Mouse (Mus musculus): ENCODE measurements around the gene Npy. TPM values are rescaled to one million over a fixed set of nuclear protein-coding genes. Genes with fewer than 3 reads are reported as not detected.

Npy gene
- polyA plus RNA-seq, 1 experiment from 2014 or later = 306 TPM

- Histone ChIP-seq H3K27ac (no peak overlapping the region), H3K9ac (no peak overlapping the region), H3K9me3 (ENCODE audit: control insufficient read depth, low read length) (no peaks in the 10 kb centered on the region), H3K36me3 (replicated peaks; ENCODE audit: control insufficient read depth, insufficient read depth) (no peaks in the 10 kb centered on the region), H3K4me1 (replicated peaks; ENCODE audit: control insufficient read depth, insufficient read depth, low read length) (peaks cover 9% of the 10 kb centered on the region; the same call in 1 of the 2 replicates), H3K27me3 (ENCODE audit: control insufficient read depth, insufficient read depth, low read length) (no peaks in the 10 kb centered on the region), H3K4me2 (replicated peaks) (no peak overlapping the region), H3K4me3 (replicated peaks; ENCODE audit: low read length) (no peak overlapping the region)
- 92% methylated on average over 6 of the region's 6 CpGs for WGBS
- ATAC-seq (ENCODE audit: low FRiP score) (no peak), DNase-seq (ENCODE audit: low spot score) (no peak)
Observed at GRCm38 (mm10) chr6:49871071-49871470, 48.6 kb downstream of the Npy start.

DNA sequence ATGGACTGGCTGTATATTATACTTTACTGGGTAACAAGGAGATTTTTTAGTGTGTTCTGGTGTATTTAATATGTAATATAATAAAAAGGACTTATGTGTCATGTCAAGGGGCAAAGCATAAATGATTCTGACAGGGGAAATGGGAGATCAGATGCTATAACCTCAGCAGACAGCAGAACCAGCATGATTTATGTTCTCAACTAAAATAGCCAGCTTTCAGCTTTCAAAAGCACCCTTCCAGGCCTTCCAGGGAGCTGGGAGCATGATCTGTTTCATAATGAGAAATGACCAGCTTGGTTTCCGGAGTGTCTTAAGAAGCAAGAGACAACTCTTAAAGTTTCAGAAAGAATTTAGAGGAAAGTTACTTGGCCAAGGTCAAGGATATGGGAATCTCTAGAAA, 51.0 kb downstream of the Npy start:
- DNase-seq (ENCODE audit: low spot score) = no peak
- no peaks in the 10 kb centered on the region for H3K36me3 ChIP-seq (replicated peaks; ENCODE audit: control insufficient read depth, insufficient read depth)
- no peak for ATAC-seq (ENCODE audit: low FRiP score)
- peaks cover 9% of the 10 kb centered on the region; the same call in 1 of the 2 replicates for H3K4me1 ChIP-seq (replicated peaks; ENCODE audit: control insufficient read depth, insufficient read depth, low read length)
- no peaks in the 10 kb centered on the region for H3K9me3 ChIP-seq (ENCODE audit: control insufficient read depth, low read length)
- H3K4me3 ChIP-seq (replicated peaks; ENCODE audit: low read length) = no peak overlapping the region
- H3K27me3 ChIP-seq (ENCODE audit: control insufficient read depth, insufficient read depth, low read length) = no peaks in the 10 kb centered on the region
- no peak overlapping the region for H3K9ac ChIP-seq
- no peak overlapping the region for H3K27ac ChIP-seq
- 81% methylated on average over 1 of the region's 1 CpGs for whole genome bisulfite sequencing
- H3K4me2 ChIP-seq (replicated peaks) = no peak overlapping the region

DNA sequence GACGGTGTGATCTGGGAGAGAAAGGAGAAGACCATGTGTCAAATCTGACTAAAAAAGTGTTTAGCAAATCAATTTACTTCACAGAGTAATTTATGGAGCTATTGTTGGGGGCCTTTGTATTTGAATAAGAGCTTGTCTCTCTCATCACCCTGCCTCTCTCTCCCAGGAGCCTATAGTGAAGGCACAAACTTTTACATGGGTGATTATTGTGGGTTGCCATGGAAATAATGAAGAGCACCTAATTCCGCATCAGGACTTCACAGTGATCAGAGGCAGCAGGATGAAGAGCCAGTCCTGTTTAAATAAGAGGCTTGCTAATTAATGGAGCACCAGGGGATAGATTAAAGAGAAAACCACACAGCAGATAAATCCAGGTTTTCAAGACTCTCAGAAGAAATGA, 52.6 kb downstream of the Npy start:
- Histone ChIP-seq H3K4me2 (replicated peaks) (no peak overlapping the region), H3K36me3 (replicated peaks; ENCODE audit: control insufficient read depth, insufficient read depth) (no peaks in the 10 kb centered on the region), H3K9me3 (ENCODE audit: control insufficient read depth, low read length) (no peaks in the 10 kb centered on the region), H3K9ac (no peak overlapping the region), H3K27me3 (ENCODE audit: control insufficient read depth, insufficient read depth, low read length) (no peaks in the 10 kb centered on the region), H3K4me1 (replicated peaks; ENCODE audit: control insufficient read depth, insufficient read depth, low read length) (peaks cover 9% of the 10 kb centered on the region; the same call in 1 of the 2 replicates), H3K4me3 (replicated peaks; ENCODE audit: low read length) (no peak overlapping the region), H3K27ac (no peak overlapping the region)
- ATAC-seq (ENCODE audit: low FRiP score) (no peak), DNase-seq (ENCODE audit: low spot score) (no peak)
- 20% methylated on average over 2 of the region's 2 CpGs for WGBS

DNA sequence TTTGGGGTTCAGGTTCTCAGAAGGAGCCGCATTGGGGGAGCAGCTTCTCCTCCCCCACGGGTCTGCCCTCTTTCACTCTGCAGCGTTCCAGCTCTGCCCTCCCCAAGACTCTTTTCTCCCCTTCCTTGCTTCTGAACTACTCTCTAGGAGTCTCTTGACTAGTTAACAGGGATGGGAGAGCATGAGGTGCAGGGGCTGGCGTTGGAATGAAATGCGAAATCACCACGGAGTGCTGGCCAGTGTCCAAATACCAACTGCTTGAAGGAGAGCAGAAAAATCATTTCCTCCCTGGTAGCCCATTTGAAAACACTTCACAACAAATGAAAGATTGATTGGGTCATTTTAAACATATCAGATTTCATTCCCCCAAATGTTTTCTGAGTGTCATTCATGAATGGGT, 53.3 kb downstream of the Npy start:
- 70% methylated on average over 6 of the region's 6 CpGs for WGBS
- no peaks in the 10 kb centered on the region for H3K27me3 ChIP-seq (ENCODE audit: control insufficient read depth, insufficient read depth, low read length)
- peaks cover 9% of the 10 kb centered on the region; the same call in 1 of the 2 replicates for H3K4me1 ChIP-seq (replicated peaks; ENCODE audit: control insufficient read depth, insufficient read depth, low read length)
- no peak overlapping the region for H3K27ac ChIP-seq
- H3K36me3 ChIP-seq (replicated peaks; ENCODE audit: control insufficient read depth, insufficient read depth) = no peaks in the 10 kb centered on the region
- ATAC-seq (ENCODE audit: low FRiP score) (no peak), DNase-seq (ENCODE audit: low spot score) (no peak)
- no peaks in the 10 kb centered on the region for H3K9me3 ChIP-seq (ENCODE audit: control insufficient read depth, low read length)
- no peak overlapping the region for H3K4me3 ChIP-seq (replicated peaks; ENCODE audit: low read length)
- no peak overlapping the region for H3K4me2 ChIP-seq (replicated peaks)
- H3K9ac ChIP-seq = no peak overlapping the region

Measured in hindbrain, embryonic 14.5 days (tissue).